Mouse (Mus musculus): ENCODE data around the gene Dis3. TPM values are rescaled to one million over a fixed set of nuclear protein-coding genes. Genes with fewer than 3 reads are reported as not detected.

The Dis3 gene
- polyA plus RNA-seq, 1 experiment, result 12.3 TPM

- H3K4me3 ChIP-seq, result no peak overlapping the region
- no peak overlapping the region for H3K4me2 ChIP-seq (ENCODE audit: low read depth)
- H3K27me3 ChIP-seq (ENCODE audit: control insufficient read depth, insufficient read depth, insufficient read length), result no peaks in the 10 kb centered on the region
- H3ac ChIP-seq (ENCODE audit: control insufficient read depth, insufficient read length), result no peak overlapping the region
- peaks cover 14% of the 10 kb centered on the region for H3K36me3 ChIP-seq (ENCODE audit: control insufficient read depth, insufficient read depth)
- H3K79me2 ChIP-seq (ENCODE audit: control insufficient read depth, insufficient read depth), result no peaks in the 10 kb centered on the region
- TF ChIP-seq POLR2A (IDR thresholded peaks at IDR 0.05; ENCODE audit: insufficient read length, low read depth), result no peak
- TF ChIP-seq E2F4 (IDR thresholded peaks at IDR 0.05; ENCODE audit: insufficient read depth), result no peak
- TF ChIP-seq MYOG (IDR thresholded peaks at IDR 0.05; ENCODE audit: control insufficient read depth in 1 of 3, insufficient read depth in 1 of 3, insufficient read length in 2 of 3, low read depth in 2 of 3), result no peak
- no peak for TF ChIP-seq TCF3 (IDR thresholded peaks at IDR 0.05; ENCODE audit: insufficient read length, low read depth)
- TF ChIP-seq TCF12 (IDR thresholded peaks at IDR 0.05; ENCODE audit: insufficient read depth, poor library complexity, severe bottlenecking), result no peak
- TF ChIP-seq SRF (IDR thresholded peaks at IDR 0.05; ENCODE audit: control insufficient read depth, insufficient read length, low read depth), result no peak
- no peak for TF ChIP-seq MYOD1 (IDR thresholded peaks at IDR 0.05; ENCODE audit: control insufficient read depth in 1 of 3, insufficient read length in 2 of 3, low read depth in 2 of 3)
- no peak for TF ChIP-seq USF1 (IDR thresholded peaks at IDR 0.05; ENCODE audit: low read depth)
- no peak for TF ChIP-seq REST (IDR thresholded peaks at IDR 0.05; ENCODE audit: insufficient read depth, insufficient read length)
- no peak for TF ChIP-seq POLR2AphosphoS2 (IDR thresholded peaks at IDR 0.05; ENCODE audit: insufficient read length, low read depth)
- TF ChIP-seq CEBPB (IDR thresholded peaks at IDR 0.05; ENCODE audit: insufficient read depth, poor library complexity, severe bottlenecking), result no peak
- TF ChIP-seq MAX (IDR thresholded peaks at IDR 0.05; ENCODE audit: low read depth), result no peak
These were observed 27.1 kb upstream of the Dis3 start for GRCm38 (mm10) chr14:99126713-99127112.

DNA sequence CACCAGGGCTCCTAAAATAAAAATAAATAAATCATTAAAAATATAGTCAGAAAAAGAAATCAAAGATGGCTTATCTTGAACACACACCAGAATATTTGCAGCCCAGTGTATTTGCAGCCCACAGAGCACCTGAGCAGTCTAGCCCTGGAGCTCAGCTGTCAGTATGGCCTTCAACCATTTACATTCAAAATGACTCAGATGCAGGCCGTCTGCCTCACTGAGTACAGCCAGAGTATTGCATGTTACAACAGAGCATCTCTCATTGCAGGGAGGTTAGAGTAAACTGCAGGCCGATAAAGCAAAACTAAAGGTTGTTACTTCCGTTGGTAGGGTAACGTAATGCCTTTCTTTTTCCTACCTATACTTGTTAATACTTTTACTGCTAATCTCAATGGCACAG, 24.5 kb upstream of the Dis3 start:
- Histone ChIP-seq H3ac (ENCODE audit: control insufficient read depth, insufficient read length) (no peak overlapping the region), H3K4me3 (no peak overlapping the region), H3K36me3 (ENCODE audit: control insufficient read depth, insufficient read depth) (peaks cover 4% of the 10 kb centered on the region), H3K79me2 (ENCODE audit: control insufficient read depth, insufficient read depth) (no peaks in the 10 kb centered on the region), H3K27me3 (ENCODE audit: control insufficient read depth, insufficient read depth, insufficient read length) (no peaks in the 10 kb centered on the region), H3K4me2 (ENCODE audit: low read depth) (no peak overlapping the region)
- TF ChIP-seq MYOG (IDR thresholded peaks at IDR 0.05; ENCODE audit: control insufficient read depth in 1 of 3, insufficient read depth in 1 of 3, insufficient read length in 2 of 3, low read depth in 2 of 3), result no peak
- TF ChIP-seq CEBPB (IDR thresholded peaks at IDR 0.05; ENCODE audit: insufficient read depth, poor library complexity, severe bottlenecking), result no peak
- no peak for TF ChIP-seq POLR2A (IDR thresholded peaks at IDR 0.05; ENCODE audit: insufficient read length, low read depth)
- TF ChIP-seq MYOD1 (IDR thresholded peaks at IDR 0.05; ENCODE audit: control insufficient read depth in 1 of 3, insufficient read length in 2 of 3, low read depth in 2 of 3), result no peak
- TF ChIP-seq MAX (IDR thresholded peaks at IDR 0.05; ENCODE audit: low read depth), result no peak
- TF ChIP-seq E2F4 (IDR thresholded peaks at IDR 0.05; ENCODE audit: insufficient read depth), result no peak
- TF ChIP-seq TCF3 (IDR thresholded peaks at IDR 0.05; ENCODE audit: insufficient read length, low read depth), result no peak
- no peak for TF ChIP-seq SRF (IDR thresholded peaks at IDR 0.05; ENCODE audit: control insufficient read depth, insufficient read length, low read depth)
- TF ChIP-seq TCF12 (IDR thresholded peaks at IDR 0.05; ENCODE audit: insufficient read depth, poor library complexity, severe bottlenecking), result no peak

DNA sequence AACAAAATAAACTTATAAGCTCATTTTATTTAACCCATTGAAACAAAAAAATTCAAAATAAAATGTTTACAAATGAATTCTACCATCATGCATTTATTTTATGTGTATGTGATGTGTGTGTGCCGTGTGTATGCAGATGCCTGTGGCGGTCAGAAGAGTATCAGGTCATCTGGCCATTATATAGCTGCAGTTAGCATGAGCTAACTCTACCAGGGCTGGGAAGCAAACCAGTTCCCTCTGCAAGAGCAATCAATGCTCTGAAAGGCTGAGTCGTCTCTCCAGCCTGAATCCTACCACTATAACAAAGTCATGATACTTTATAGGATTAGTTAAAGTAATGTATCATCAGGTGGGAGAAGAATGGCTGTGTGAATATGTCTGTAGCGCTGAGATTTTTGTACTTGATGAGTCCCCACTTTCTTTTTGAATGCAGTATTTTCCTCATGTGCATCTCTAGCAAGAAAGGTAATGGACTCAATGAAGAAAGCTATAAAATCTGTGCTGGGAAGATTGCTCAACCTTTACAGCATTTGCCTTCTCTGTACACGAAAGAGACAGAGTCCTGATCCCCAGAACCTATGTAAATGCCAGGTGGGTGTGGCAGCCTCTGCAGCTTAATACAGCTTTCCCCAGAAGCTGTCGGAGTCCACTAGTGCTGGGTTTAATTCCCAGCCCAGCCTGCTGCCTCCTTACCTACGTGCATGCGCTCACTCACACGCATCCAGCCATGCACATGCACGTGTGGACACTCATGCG, 22.2 kb upstream of the Dis3 start:
- H3ac ChIP-seq (ENCODE audit: control insufficient read depth, insufficient read length), result no peak overlapping the region
- H3K79me2 ChIP-seq (ENCODE audit: control insufficient read depth, insufficient read depth), result no peaks in the 10 kb centered on the region
- H3K4me2 ChIP-seq (ENCODE audit: low read depth), result no peak overlapping the region
- no peaks in the 10 kb centered on the region for H3K27me3 ChIP-seq (ENCODE audit: control insufficient read depth, insufficient read depth, insufficient read length)
- H3K36me3 ChIP-seq (ENCODE audit: control insufficient read depth, insufficient read depth), result peaks cover 14% of the 10 kb centered on the region
- H3K4me3 ChIP-seq, result no peak overlapping the region
- no peak for TF ChIP-seq POLR2AphosphoS2 (IDR thresholded peaks at IDR 0.05; ENCODE audit: insufficient read length, low read depth)
- TF ChIP-seq MYOD1 (IDR thresholded peaks at IDR 0.05; ENCODE audit: control insufficient read depth in 1 of 3, insufficient read length in 2 of 3, low read depth in 2 of 3), result no peak
- TF ChIP-seq CEBPB (IDR thresholded peaks at IDR 0.05; ENCODE audit: insufficient read depth, poor library complexity, severe bottlenecking), result no peak
- no peak for TF ChIP-seq MYOG (IDR thresholded peaks at IDR 0.05; ENCODE audit: control insufficient read depth in 1 of 3, insufficient read depth in 1 of 3, insufficient read length in 2 of 3, low read depth in 2 of 3)
- TF ChIP-seq SRF (IDR thresholded peaks at IDR 0.05; ENCODE audit: control insufficient read depth, insufficient read length, low read depth), result no peak
- no peak for TF ChIP-seq E2F4 (IDR thresholded peaks at IDR 0.05; ENCODE audit: insufficient read depth)
- no peak for TF ChIP-seq TCF12 (IDR thresholded peaks at IDR 0.05; ENCODE audit: insufficient read depth, poor library complexity, severe bottlenecking)
- TF ChIP-seq TCF3 (IDR thresholded peaks at IDR 0.05; ENCODE audit: insufficient read length, low read depth), result no peak
- TF ChIP-seq POLR2A (IDR thresholded peaks at IDR 0.05; ENCODE audit: insufficient read length, low read depth), result no peak
- no peak for TF ChIP-seq USF1 (IDR thresholded peaks at IDR 0.05; ENCODE audit: low read depth)
- no peak for TF ChIP-seq MAX (IDR thresholded peaks at IDR 0.05; ENCODE audit: low read depth)
- no peak for TF ChIP-seq REST (IDR thresholded peaks at IDR 0.05; ENCODE audit: insufficient read depth, insufficient read length)

DNA sequence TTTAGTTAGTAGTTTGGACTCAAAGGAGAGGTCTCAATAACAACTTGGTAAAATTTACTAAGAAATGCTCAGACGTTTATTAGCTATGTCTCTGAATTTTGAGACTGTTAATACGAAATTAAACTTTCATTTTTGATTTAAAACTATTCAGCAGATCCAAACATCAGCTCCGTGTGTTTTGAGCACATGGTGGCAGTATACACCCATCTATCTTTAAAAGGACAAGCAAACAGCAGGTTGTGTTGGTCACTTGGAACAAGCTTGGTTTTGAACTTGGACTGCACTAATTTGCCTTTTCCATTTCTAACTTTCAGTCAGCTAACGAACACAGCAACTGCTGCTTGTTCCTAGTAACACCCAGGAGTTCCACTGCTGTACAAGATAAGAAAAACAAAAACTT, 18.0 kb upstream of the Dis3 start:
- H3K4me3 ChIP-seq, result no peak overlapping the region
- no peak for TF ChIP-seq E2F4 (IDR thresholded peaks at IDR 0.05; ENCODE audit: insufficient read depth)
- no peak for TF ChIP-seq TCF3 (IDR thresholded peaks at IDR 0.05; ENCODE audit: insufficient read length, low read depth)
- TF ChIP-seq MYOG (IDR thresholded peaks at IDR 0.05; ENCODE audit: control insufficient read depth in 1 of 3, insufficient read depth in 1 of 3, insufficient read length in 2 of 3, low read depth in 2 of 3), result no peak
- no peak for TF ChIP-seq TCF12 (IDR thresholded peaks at IDR 0.05; ENCODE audit: insufficient read depth, poor library complexity, severe bottlenecking)
- no peak for TF ChIP-seq POLR2A (IDR thresholded peaks at IDR 0.05; ENCODE audit: insufficient read length, low read depth)
- H3K27me3 ChIP-seq (ENCODE audit: control insufficient read depth, insufficient read depth, insufficient read length), result no peaks in the 10 kb centered on the region
- peaks cover 38% of the 10 kb centered on the region for H3K36me3 ChIP-seq (ENCODE audit: control insufficient read depth, insufficient read depth)
- no peaks in the 10 kb centered on the region for H3K79me2 ChIP-seq (ENCODE audit: control insufficient read depth, insufficient read depth)
- H3K4me2 ChIP-seq (ENCODE audit: low read depth), result no peak overlapping the region
- H3ac ChIP-seq (ENCODE audit: control insufficient read depth, insufficient read length), result no peak overlapping the region

All from myocyte (in vitro differentiated cells).